Mouse (Mus musculus): Measurements from ENCODE around the gene Rab27a. TPM values are rescaled to one million over a fixed set of nuclear protein-coding genes. Genes with fewer than 3 reads are reported as not detected.

The Rab27a gene
- polyA plus RNA-seq, 1 experiment from 2014 or later, result 2.5 TPM

- no peak for ATAC-seq (replicated peaks; ENCODE audit: insufficient number of reproducible peaks, low FRiP score, low TSS enrichment, low read depth)
- H3K4me2 ChIP-seq (ENCODE audit: low read depth, low read length), result no peak overlapping the region
These were observed 73.4 kb downstream of the Rab27a start for GRCm38 (mm10) chr9:73118012-73118411.

GRCm38 (mm10) chr9:73121735-73122134 is 77.1 kb downstream of the Rab27a start:
- Histone ChIP-seq H3K4me3 (ENCODE audit: low read depth, low read length) (no peak overlapping the region), H3K9me3 (replicated peaks; ENCODE audit: control insufficient read depth, low read length) (no peaks in the 10 kb centered on the region), H3K27me3 (ENCODE audit: control insufficient read depth, insufficient read depth, low read length) (no peaks in the 10 kb centered on the region), H3K27ac (replicated peaks; ENCODE audit: low read depth, low read length) (no peak overlapping the region), H3K9ac (replicated peaks; ENCODE audit: low read length) (no peak overlapping the region), H3K4me2 (ENCODE audit: low read depth, low read length) (no peak overlapping the region), H3K36me3 (replicated peaks; ENCODE audit: control insufficient read depth, insufficient read depth, low read depth, low read length) (peaks cover 9% of the 10 kb centered on the region), H3K4me1 (ENCODE audit: control insufficient read depth, insufficient read depth, low read length) (no peaks in the 10 kb centered on the region)
- ATAC-seq (replicated peaks; ENCODE audit: insufficient number of reproducible peaks, low FRiP score, low TSS enrichment, low read depth) (no peak), DNase-seq (ENCODE audit: low spot score) (no peak)
- WGBS, result 77% methylated on average over 8 of the region's 8 CpGs

More at GRCm38 (mm10) chr9:73118012-73118411, 73.4 kb downstream of the Rab27a start:
- DNase-seq (ENCODE audit: low spot score), result no peak
- H3K9ac ChIP-seq (replicated peaks; ENCODE audit: low read length), result no peak overlapping the region
- H3K4me3 ChIP-seq (ENCODE audit: low read depth, low read length), result no peak overlapping the region
- WGBS, result 83% methylated on average over 4 of the region's 4 CpGs
- H3K9me3 ChIP-seq (replicated peaks; ENCODE audit: control insufficient read depth, low read length), result no peaks in the 10 kb centered on the region
- no peaks in the 10 kb centered on the region for H3K4me1 ChIP-seq (ENCODE audit: control insufficient read depth, insufficient read depth, low read length)
- no peak overlapping the region for H3K27ac ChIP-seq (replicated peaks; ENCODE audit: low read depth, low read length)
- peaks cover 7% of the 10 kb centered on the region for H3K36me3 ChIP-seq (replicated peaks; ENCODE audit: control insufficient read depth, insufficient read depth, low read depth, low read length)
- H3K27me3 ChIP-seq (ENCODE audit: control insufficient read depth, insufficient read depth, low read length), result no peaks in the 10 kb centered on the region

- H3K36me3 ChIP-seq (replicated peaks; ENCODE audit: control insufficient read depth, insufficient read depth, low read depth, low read length), result peaks cover 5% of the 10 kb centered on the region; the same call in 1 of the 2 replicates
- H3K27ac ChIP-seq (replicated peaks; ENCODE audit: low read depth, low read length), result no peak overlapping the region
- H3K27me3 ChIP-seq (ENCODE audit: control insufficient read depth, insufficient read depth, low read length), result no peaks in the 10 kb centered on the region
- DNase-seq (ENCODE audit: low spot score), result no peak
- H3K4me2 ChIP-seq (ENCODE audit: low read depth, low read length), result no peak overlapping the region
- H3K4me1 ChIP-seq (ENCODE audit: control insufficient read depth, insufficient read depth, low read length), result no peaks in the 10 kb centered on the region
- no peaks in the 10 kb centered on the region for H3K9me3 ChIP-seq (replicated peaks; ENCODE audit: control insufficient read depth, low read length)
- no peak overlapping the region for H3K9ac ChIP-seq (replicated peaks; ENCODE audit: low read length)
- WGBS, result 94% methylated on average over 8 of the region's 8 CpGs
- no peak for ATAC-seq (replicated peaks; ENCODE audit: insufficient number of reproducible peaks, low FRiP score, low TSS enrichment, low read depth)
- H3K4me3 ChIP-seq (ENCODE audit: low read depth, low read length), result no peak overlapping the region
These were observed 80.5 kb downstream of the Rab27a start for GRCm38 (mm10) chr9:73125043-73125570.

- no peaks in the 10 kb centered on the region for H3K27me3 ChIP-seq (ENCODE audit: control insufficient read depth, insufficient read depth, low read length)
These were observed 82.8 kb downstream of the Rab27a start for GRCm38 (mm10) chr9:73127457-73127856.

GRCm38 (mm10) chr9:73129875-73130274 is 85.2 kb downstream of the Rab27a start:
- DNase-seq (ENCODE audit: low spot score) (no peak), ATAC-seq (replicated peaks; ENCODE audit: insufficient number of reproducible peaks, low FRiP score, low TSS enrichment, low read depth) (no peak)
- H3K4me1 ChIP-seq (ENCODE audit: control insufficient read depth, insufficient read depth, low read length), result no peaks in the 10 kb centered on the region
- 84% methylated on average over 8 of the region's 8 CpGs for WGBS
- peaks cover 4% of the 10 kb centered on the region for H3K36me3 ChIP-seq (replicated peaks; ENCODE audit: control insufficient read depth, insufficient read depth, low read depth, low read length)
- H3K9ac ChIP-seq (replicated peaks; ENCODE audit: low read length), result no peak overlapping the region
- H3K4me2 ChIP-seq (ENCODE audit: low read depth, low read length), result no peak overlapping the region
- no peaks in the 10 kb centered on the region for H3K27me3 ChIP-seq (ENCODE audit: control insufficient read depth, insufficient read depth, low read length)
- H3K27ac ChIP-seq (replicated peaks; ENCODE audit: low read depth, low read length), result no peak overlapping the region
- no peaks in the 10 kb centered on the region for H3K9me3 ChIP-seq (replicated peaks; ENCODE audit: control insufficient read depth, low read length)
- no peak overlapping the region for H3K4me3 ChIP-seq (ENCODE audit: low read depth, low read length)

More at GRCm38 (mm10) chr9:73127457-73127856, 82.8 kb downstream of the Rab27a start:
- Histone ChIP-seq H3K9me3 (replicated peaks; ENCODE audit: control insufficient read depth, low read length) (no peaks in the 10 kb centered on the region), H3K4me1 (ENCODE audit: control insufficient read depth, insufficient read depth, low read length) (no peaks in the 10 kb centered on the region), H3K4me2 (ENCODE audit: low read depth, low read length) (no peak overlapping the region), H3K36me3 (replicated peaks; ENCODE audit: control insufficient read depth, insufficient read depth, low read depth, low read length) (peaks cover 5% of the 10 kb centered on the region), H3K27ac (replicated peaks; ENCODE audit: low read depth, low read length) (no peak overlapping the region), H3K4me3 (ENCODE audit: low read depth, low read length) (no peak overlapping the region), H3K9ac (replicated peaks; ENCODE audit: low read length) (no peak overlapping the region)
- DNase-seq (ENCODE audit: low spot score), result no peak
- ATAC-seq (replicated peaks; ENCODE audit: insufficient number of reproducible peaks, low FRiP score, low TSS enrichment, low read depth), result no peak
- WGBS, result 59% methylated on average over 2 of the region's 2 CpGs

GRCm38 (mm10) chr9:73130529-73130928 is 85.9 kb downstream of the Rab27a start:
- Histone ChIP-seq H3K27me3 (ENCODE audit: control insufficient read depth, insufficient read depth, low read length) (no peaks in the 10 kb centered on the region), H3K36me3 (replicated peaks; ENCODE audit: control insufficient read depth, insufficient read depth, low read depth, low read length) (peaks cover 2% of the 10 kb centered on the region)
- 96% methylated on average over 4 of the region's 4 CpGs for whole genome bisulfite sequencing

GRCm38 (mm10) chr9:73137341-73137886 is 92.8 kb downstream of the Rab27a start:
- no peaks in the 10 kb centered on the region for H3K27me3 ChIP-seq (ENCODE audit: control insufficient read depth, insufficient read depth, low read length)
- no peak overlapping the region for H3K4me2 ChIP-seq (ENCODE audit: low read depth, low read length)
- H3K9me3 ChIP-seq (replicated peaks; ENCODE audit: control insufficient read depth, low read length), result no peaks in the 10 kb centered on the region
- no peak overlapping the region for H3K9ac ChIP-seq (replicated peaks; ENCODE audit: low read length)
- H3K27ac ChIP-seq (replicated peaks; ENCODE audit: low read depth, low read length), result no peak overlapping the region
- DNase-seq (ENCODE audit: low spot score), result peak; percentile 20
- H3K4me3 ChIP-seq (ENCODE audit: low read depth, low read length), result no peak overlapping the region
- peak; percentile 56; the same call in 1 of the 2 replicates for ATAC-seq (replicated peaks; ENCODE audit: insufficient number of reproducible peaks, low FRiP score, low TSS enrichment, low read depth)
- H3K36me3 ChIP-seq (replicated peaks; ENCODE audit: control insufficient read depth, insufficient read depth, low read depth, low read length), result no peaks in the 10 kb centered on the region
- H3K4me1 ChIP-seq (ENCODE audit: control insufficient read depth, insufficient read depth, low read length), result no peaks in the 10 kb centered on the region
- 64% methylated on average over 11 of the region's 11 CpGs for WGBS

More at GRCm38 (mm10) chr9:73130529-73130928, 85.9 kb downstream of the Rab27a start:
- no peak overlapping the region for H3K4me2 ChIP-seq (ENCODE audit: low read depth, low read length)
- H3K27ac ChIP-seq (replicated peaks; ENCODE audit: low read depth, low read length), result no peak overlapping the region
- no peak for DNase-seq (ENCODE audit: low spot score)
- no peak for ATAC-seq (replicated peaks; ENCODE audit: insufficient number of reproducible peaks, low FRiP score, low TSS enrichment, low read depth)
- H3K4me3 ChIP-seq (ENCODE audit: low read depth, low read length), result no peak overlapping the region
- H3K9me3 ChIP-seq (replicated peaks; ENCODE audit: control insufficient read depth, low read length), result no peaks in the 10 kb centered on the region
- no peaks in the 10 kb centered on the region for H3K4me1 ChIP-seq (ENCODE audit: control insufficient read depth, insufficient read depth, low read length)
- H3K9ac ChIP-seq (replicated peaks; ENCODE audit: low read length), result no peak overlapping the region
